Mouse (Mus musculus) G1E (cell line): ENCODE measurements around the gene Itk. TPM values are rescaled to one million over a fixed set of nuclear protein-coding genes. Genes with fewer than 3 reads are reported as not detected.
"Not testable (repeated sequence)": the region's sequence is repeated elsewhere in the genome, so short reads cannot be mapped to it uniquely, and the experiment has no call there.

Experiments used
- ATAC-seq: 2 replicates; pipeline ENCODE4 v1.8.0; 2016; ENCODE audit warnings: mild to moderate bottlenecking; ENCODE audit not compliant: insufficient number of reproducible peaks, poor library complexity, low FRiP score, severe bottlenecking; ENCODE audit errors: extremely low read depth
- DNase-seq: peaks from one replicate; pipeline ENCODE4 v3.0.0; 2012; ENCODE audit warnings: low spot score
- H3K27me3 ChIP-seq: 2 replicates; pipeline ENCODE4 v1.6.1; 2012; ENCODE audit warnings: mild to moderate bottlenecking, low read length, inconsistent platforms; ENCODE audit not compliant: insufficient read depth
- H3K36me3 ChIP-seq: replicated peaks from 2 replicates; pipeline ENCODE3; 2012; ENCODE audit warnings: mild to moderate bottlenecking, inconsistent platforms
- H3K4me1 ChIP-seq: 2 replicates; pipeline ENCODE4 v1.6.1; 2012; ENCODE audit warnings: low read depth, low read length, inconsistent platforms, mixed read lengths; ENCODE audit not compliant: insufficient read depth
- H3K4me3 ChIP-seq: 2 replicates; pipeline ENCODE4 v1.5.1; 2012; ENCODE audit warnings: low read depth, mild to moderate bottlenecking, inconsistent platforms, low read length, moderate library complexity, mixed read lengths
- H3K9me3 ChIP-seq: replicated peaks from 2 replicates; pipeline ENCODE4 v1.6.1; 2012; ENCODE audit warnings: inconsistent platforms
- CTCF ChIP-seq: IDR thresholded peaks from 2 replicates; pipeline ENCODE4 v1.5.1; 2012; ENCODE audit warnings: low read depth, low read length, inconsistent platforms, mixed read lengths
- GATA1 ChIP-seq: IDR thresholded peaks from 2 replicates; pipeline ENCODE4 v1.6.1; 2012; ENCODE audit warnings: borderline replicate concordance, low read length, inconsistent platforms, mixed read lengths
- GATA2 ChIP-seq: IDR thresholded peaks from 2 replicates; pipeline ENCODE4 v1.6.1; 2012; ENCODE audit warnings: low read depth, low read length, inconsistent platforms, borderline replicate concordance
- POLR2AphosphoS5 ChIP-seq: IDR thresholded peaks from 2 replicates; pipeline ENCODE4 v1.6.1; 2012; ENCODE audit warnings: low read depth, low read length, inconsistent platforms; ENCODE audit not compliant: insufficient replicate concordance
- TAL1 ChIP-seq: conservative IDR thresholded peaks from 2 replicates; pipeline ENCODE4 v1.6.1; 2012; ENCODE audit warnings: low read depth, low read length, inconsistent platforms, mixed read lengths
- polyA plus RNA-seq: library from polyadenylated mRNA; stranded (reverse); fragments of >175 nt; gene quantifications from 2 replicates; pipeline ENCODE4 v1.2.3, GENCODE M21; 2012
- total RNA-seq, 2 experiments: library from RNA; stranded (forward) in 1 of 2; stranded (reverse) in 1 of 2; fragments of 200-1000 nt in 1 of 2; fragments of >200 nt in 1 of 2; fragmentation: Nextera tagmentation in 1 of 2; gene quantifications; 2 replicates each; pipeline ENCODE4 v1.2.3; 2014 to 2017

Itk gene
- total RNA-seq (2014; fragmentation: Nextera tagmentation) (1.1 and 1.7 TPM in 2 replicates), total RNA-seq (2017) (0.44 and 1.0 TPM in 2 replicates), polyA plus RNA-seq (0.05 TPM in 1 of 2 replicates, not detected in the other)

DNA sequence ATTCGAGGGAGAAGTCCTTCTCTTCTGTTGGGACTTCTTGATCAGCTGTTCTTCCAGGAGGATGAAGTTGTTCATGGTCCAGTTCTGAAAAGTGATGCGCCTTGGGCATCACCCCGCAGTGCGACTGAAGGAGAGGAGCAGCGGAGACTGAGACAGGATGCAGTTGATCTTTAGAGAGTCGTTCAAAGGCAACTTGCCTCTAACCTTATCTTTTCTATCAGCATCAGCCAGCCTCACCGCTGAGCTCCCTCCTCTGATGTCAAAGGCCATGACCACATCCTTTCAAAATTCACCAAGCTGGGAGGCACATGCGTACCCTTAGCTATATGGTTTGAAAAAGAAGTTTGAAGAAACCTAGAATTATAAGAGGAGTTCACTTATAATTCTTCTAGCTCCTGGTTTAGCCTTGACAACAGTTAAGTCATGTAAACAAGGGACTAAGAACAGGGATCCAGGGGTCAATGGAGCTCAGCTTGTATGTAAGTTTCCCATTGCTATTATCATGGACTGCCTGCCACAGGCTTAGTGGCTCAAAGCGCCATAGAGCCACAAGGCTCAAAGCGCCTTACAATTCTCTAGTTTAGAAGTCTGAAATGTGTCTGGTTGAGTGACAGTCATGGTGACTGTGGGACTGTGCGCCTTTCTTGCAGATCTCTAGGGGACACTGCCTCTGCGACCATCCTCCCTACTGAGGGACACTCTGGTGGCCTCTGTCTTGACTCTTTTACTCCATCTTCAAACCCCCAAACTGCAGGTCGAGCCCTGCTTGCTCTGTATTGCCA is at the start of gene Itk:
Gene Itk, minus strand, starts transcription at position 180 of the 782 bp plus-strand sequence.
- no peaks in the 10 kb centered on the region for H3K4me1 ChIP-seq
- no peaks in the 10 kb centered on the region for H3K36me3 ChIP-seq
- no peaks in the 10 kb centered on the region for H3K9me3 ChIP-seq
- no peak within 1 kb of the TSS for H3K4me3 ChIP-seq
- TF ChIP-seq POLR2AphosphoS5, result no peak
- TF ChIP-seq CTCF, result no peak
- TF ChIP-seq GATA2, result no peak
- TF ChIP-seq TAL1, result no peak
- TF ChIP-seq GATA1, result no peak
- H3K27me3 ChIP-seq, result no peaks in the 10 kb centered on the region; the same call in none of the 2 replicates
- no peak for DNase-seq
- ATAC-seq, result no peak

DNA sequence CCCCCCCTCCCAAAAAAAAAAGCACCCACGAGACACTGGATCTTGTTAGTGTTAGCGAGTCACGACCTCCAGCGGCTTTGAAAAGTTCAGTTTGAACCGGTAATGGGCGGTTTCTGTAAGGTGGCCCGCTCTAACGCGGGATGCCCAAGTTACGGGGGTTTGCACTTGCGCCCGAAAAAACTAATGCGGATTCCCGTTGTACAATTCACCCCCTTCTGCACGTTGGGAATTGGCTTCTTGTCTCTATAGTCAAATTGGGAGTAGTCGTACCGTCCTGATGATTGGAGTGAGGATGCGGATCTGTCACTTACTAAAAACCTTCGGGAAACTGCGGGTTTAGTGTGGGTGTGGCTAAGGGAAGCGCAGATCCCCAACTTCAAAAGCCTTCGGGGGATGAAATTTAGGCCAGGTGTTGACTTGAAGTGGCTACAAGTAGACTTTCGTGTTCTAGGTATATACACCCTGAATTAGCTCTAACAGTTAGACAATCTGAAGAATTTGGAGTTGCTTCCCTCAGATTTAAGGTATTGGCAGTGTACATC is 48.2 kb upstream of the Itk start:
- ATAC-seq, result no peak
- TF ChIP-seq POLR2AphosphoS5, result no peak
- TF ChIP-seq GATA2, result no peak
- TF ChIP-seq CTCF, result no peak
- no peak for TF ChIP-seq TAL1
- no peak for TF ChIP-seq GATA1
- Histone ChIP-seq H3K9me3 (no peaks in the 10 kb centered on the region), H3K27me3 (no peaks in the 10 kb centered on the region), H3K36me3 (peaks cover 26% of the 10 kb centered on the region), H3K4me1 (peaks cover 44% of the 10 kb centered on the region), H3K4me3 (peak overlapping the region; percentile 94)
- DNase-seq, result no peak

DNA sequence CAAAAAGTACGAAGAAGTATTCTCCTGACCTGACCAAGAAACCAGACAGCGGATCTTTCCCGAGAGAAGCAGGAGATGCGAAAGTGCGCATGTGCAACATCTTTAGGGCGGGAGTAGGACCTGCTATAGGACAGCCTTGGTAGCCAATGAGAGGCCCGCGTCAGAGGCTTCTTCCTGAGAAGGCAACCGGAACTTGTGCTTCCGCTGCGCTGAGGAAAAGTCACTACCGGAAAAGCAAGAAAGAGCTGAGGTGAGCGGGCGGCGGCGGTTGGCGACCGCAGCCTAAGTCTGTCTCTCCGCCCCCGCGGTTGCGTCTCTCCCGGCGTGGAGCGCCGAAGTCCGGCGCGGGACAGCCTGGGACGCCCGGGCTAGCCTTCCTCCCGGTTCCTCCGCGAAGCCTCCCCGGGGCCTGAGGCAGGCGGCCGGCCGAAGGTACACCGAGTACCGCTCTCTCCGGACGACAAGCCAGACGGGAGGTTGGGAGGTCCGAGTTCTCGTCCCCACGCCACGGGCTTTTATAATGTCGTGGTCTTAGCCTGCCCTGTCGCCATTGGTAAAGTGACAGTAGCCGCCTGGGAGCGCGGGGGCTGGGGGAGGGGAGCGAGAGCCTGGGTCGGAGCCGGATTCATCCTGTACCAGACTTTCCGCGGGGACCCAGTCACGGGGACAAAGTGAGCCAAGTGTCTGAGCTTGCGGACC is 47.6 kb upstream of the Itk start, which contains the start of gene Med7:
Gene Med7, plus strand, starts transcription at position 166 of the 699 bp plus-strand sequence.
- H3K27me3 ChIP-seq, result no peaks in the 10 kb centered on the region
- ATAC-seq (peak; percentile 81), DNase-seq (peak; percentile 92)
- H3K4me3 ChIP-seq, result peak within 1 kb of the TSS; percentile 94
- H3K9me3 ChIP-seq, result no peaks in the 10 kb centered on the region
- TF ChIP-seq GATA1, result no peak
- no peak for TF ChIP-seq POLR2AphosphoS5
- no peak for TF ChIP-seq CTCF
- TF ChIP-seq TAL1, result no peak
- no peak for TF ChIP-seq GATA2
- H3K36me3 ChIP-seq, result peaks cover 21% of the 10 kb centered on the region
- H3K4me1 ChIP-seq, result peaks cover 39% of the 10 kb centered on the region

DNA sequence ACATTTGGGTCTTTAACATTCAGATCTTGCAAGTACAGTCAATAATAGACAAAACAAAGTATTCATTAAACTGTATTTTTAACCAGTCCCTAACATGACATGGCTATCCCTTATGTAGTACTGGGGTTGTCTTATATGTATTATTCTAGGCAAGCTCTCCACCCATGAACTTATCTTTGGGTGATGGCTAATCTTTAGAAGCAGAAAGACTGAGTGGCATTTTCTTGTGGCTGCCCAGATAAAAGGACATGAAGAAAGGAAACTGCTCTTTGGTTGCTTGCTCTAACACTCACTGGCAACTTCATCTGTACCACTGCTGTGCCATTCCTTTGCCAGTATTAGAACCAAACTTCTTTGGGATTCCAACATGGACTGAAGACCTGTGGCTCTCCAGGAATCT is 46.0 kb upstream of the Itk start:
- Histone ChIP-seq H3K9me3 (no peaks in the 10 kb centered on the region), H3K36me3 (peaks cover 11% of the 10 kb centered on the region), H3K27me3 (no peaks in the 10 kb centered on the region), H3K4me1 (peaks cover 27% of the 10 kb centered on the region), H3K4me3 (no peak overlapping the region)
- TF ChIP-seq TAL1 (no peak), GATA1 (no peak), POLR2AphosphoS5 (no peak), GATA2 (no peak)
- no peak for DNase-seq
- ATAC-seq, result no peak

GRCm38 (mm10) chr11:46431129-46431528 is 41.8 kb upstream of the Itk start:
- peak; percentile 63 for ATAC-seq
- Histone ChIP-seq H3K36me3 (no peaks in the 10 kb centered on the region), H3K27me3 (no peaks in the 10 kb centered on the region), H3K4me1 (peaks cover 10% of the 10 kb centered on the region; the same call in 1 of the 2 replicates), H3K9me3 (no peaks in the 10 kb centered on the region), H3K4me3 (no peak overlapping the region)
- TF ChIP-seq POLR2AphosphoS5 (no peak), CTCF (peak; percentile 71), GATA1 (no peak), GATA2 (no peak), TAL1 (no peak)
- DNase-seq, result peak; percentile 41

- TF ChIP-seq CTCF (no peak), POLR2AphosphoS5 (no peak), GATA2 (no peak), TAL1 (no peak), GATA1 (no peak)
- ATAC-seq (no peak), DNase-seq (no peak)
- Histone ChIP-seq H3K4me3 (no peak overlapping the region), H3K9me3 (no peaks in the 10 kb centered on the region), H3K36me3 (no peaks in the 10 kb centered on the region), H3K27me3 (no peaks in the 10 kb centered on the region), H3K4me1 (peaks cover under 1% of the 10 kb centered on the region; the same call in 1 of the 2 replicates)
Measured at GRCm38 (mm10) chr11:46430123-46430522, 40.8 kb upstream of the Itk start.

DNA sequence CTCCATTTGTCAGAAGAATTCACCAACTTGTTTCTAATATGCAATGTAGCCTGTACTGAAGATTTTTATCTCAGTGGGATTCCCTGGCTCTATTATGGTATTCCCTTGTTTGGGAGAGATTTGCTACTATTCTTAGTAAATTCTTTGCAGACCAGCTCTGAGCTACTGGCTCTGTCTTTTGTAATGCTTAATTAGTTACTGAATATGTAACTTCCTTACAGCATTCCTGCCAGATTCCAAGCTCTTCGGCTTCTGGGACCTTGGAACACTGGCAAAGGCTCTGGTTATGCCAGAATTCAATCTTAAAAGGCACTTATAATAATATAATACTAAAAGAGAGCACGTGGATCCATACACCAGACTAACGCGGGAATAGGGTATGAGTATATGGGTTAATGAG is 38.8 kb upstream of the Itk start:
- DNase-seq, ATAC-seq: not testable (repeated sequence)

More for the DNA sequence above, 38.8 kb upstream of the Itk start:
- H3K27me3 ChIP-seq, H3K36me3 ChIP-seq, H3K4me3 ChIP-seq, H3K9me3 ChIP-seq, H3K4me1 ChIP-seq: not testable (repeated sequence)
